Mouse (Mus musculus) v-Abl transformed pro-B cells (cell line): Measurements from ENCODE around the gene Zfp52.

Experiments used
- in situ Hi-C, 2 experiments: fragments of 400-800 bp; cut with MboI; formaldehyde crosslinking; loops; one replicate each; pipeline ENCODE4 v1.15.1; 2025; ENCODE audit not compliant: unreplicated experiment in 2 of 2

Gene Zfp52

GRCm38 (mm10) chr17:21534460-21535095 lies 761 bp upstream of the Zfp52 start:
- in situ Hi-C loops = loop anchor here (10.0 to 25.0 kb wide), 4 partner anchors 120 to 522 kb away; partner anchors contain the start of genes Zfp160 (in 2 of the 2), Zfp229 (in 1 of the 2), Zfp942 (in 1 of the 2) and Zfp943 (in 1 of the 2)

GRCm38 (mm10) chr17:21536096-21536495 lies 757 bp downstream of the Zfp52 start:
- in situ Hi-C loops = loop anchor here (10.0 to 25.0 kb wide), 4 partner anchors 119 to 524 kb away; partner anchors contain the start of genes Zfp160 (in 2 of the 2), Zfp229 (in 1 of the 2), Zfp942 (in 1 of the 2) and Zfp943 (in 1 of the 2)

- in situ Hi-C loops = loop anchor here (10.0 to 25.0 kb wide), 4 partner anchors 118 to 524 kb away; partner anchors contain the start of genes Zfp160 (in 2 of the 2), Zfp229 (in 1 of the 2), Zfp942 (in 1 of the 2) and Zfp943 (in 1 of the 2)
Measured at GRCm38 (mm10) chr17:21536676-21537075, 1.3 kb downstream of the Zfp52 start.

- in situ Hi-C loops = no loop called here
Measured at GRCm38 (mm10) chr17:21557831-21558230, 22.5 kb downstream of the Zfp52 start.

GRCm38 (mm10) chr17:21566220-21566619 lies 30.9 kb downstream of the Zfp52 start:
- in situ Hi-C loops = no loop called here

GRCm38 (mm10) chr17:21566728-21567349 lies 31.5 kb downstream of the Zfp52 start, which contains the start of gene Zfp948:
Gene Zfp948, plus strand, starts transcription at chr17:21567008.
- in situ Hi-C loops = no loop called here

GRCm38 (mm10) chr17:21567696-21568095 lies 32.4 kb downstream of the Zfp52 start:
- in situ Hi-C loops = no loop called here

- in situ Hi-C loops = loop anchor here in 1 of 2 experiments (25.0 kb wide), 1 partner anchor 458 kb away; no protein-coding TSS in a partner anchor
Measured at GRCm38 (mm10) chr17:21579080-21579479, 43.7 kb downstream of the Zfp52 start.

- in situ Hi-C loops = loop anchor here in 1 of 2 experiments (5.0 to 25.0 kb wide), 2 partner anchors 307 to 458 kb away; no protein-coding TSS in a partner anchor
Measured at GRCm38 (mm10) chr17:21579493-21580175, 44.3 kb downstream of the Zfp52 start.

- in situ Hi-C loops = loop anchor here in 1 of 2 experiments (25.0 kb wide), 1 partner anchor 452 kb away; no protein-coding TSS in a partner anchor
Measured at GRCm38 (mm10) chr17:21585521-21585920, 50.2 kb downstream of the Zfp52 start.
